Mouse (Mus musculus) forebrain, embryonic 16.5 days (tissue): Measurements from ENCODE around the gene Phf13. TPM values are rescaled to one million over a fixed set of nuclear protein-coding genes. Genes with fewer than 3 reads are reported as not detected.
A peak's percentile ranks its signal among the peaks of the same experiment; 100 is the strongest.

Experiments used
- ATAC-seq: fragments of 200-750 bp; cut with Nextera tagmentation; 2 replicates; pipeline ENCODE4 v1.8.0; 2017; ENCODE audit warnings: mild to moderate bottlenecking, moderate library complexity
- H3K27ac ChIP-seq: fragments of 300-500 bp; sonication (generic); 2 replicates; pipeline ENCODE4 v1.5.1; 2014; ENCODE audit warnings: low read length, control low read depth
- H3K27me3 ChIP-seq: fragments of 300-500 bp; sonication (generic); replicated peaks from 2 replicates; pipeline ENCODE4 v1.6.1; 2014; ENCODE audit warnings: low read length; ENCODE audit not compliant: control insufficient read depth, insufficient read depth
- H3K36me3 ChIP-seq: fragments of 300-500 bp; sonication (generic); 2 replicates; pipeline ENCODE4 v1.6.1; 2014; ENCODE audit not compliant: control insufficient read depth, insufficient read depth
- H3K4me1 ChIP-seq: fragments of 300-500 bp; sonication (generic); replicated peaks from 2 replicates; pipeline ENCODE4 v1.6.1; 2014; ENCODE audit warnings: low read length; ENCODE audit not compliant: control insufficient read depth, insufficient read depth
- H3K4me2 ChIP-seq: fragments of 300-500 bp; sonication (generic); 2 replicates; pipeline ENCODE4 v1.6.1; 2014; ENCODE audit warnings: mild to moderate bottlenecking, low read length, control low read depth
- H3K4me3 ChIP-seq: fragments of 300-500 bp; sonication (generic); replicated peaks from 2 replicates; pipeline ENCODE4 v1.5.1; 2014; ENCODE audit warnings: mild to moderate bottlenecking, low read length, control low read depth
- H3K9ac ChIP-seq: fragments of 300-500 bp; sonication (generic); replicated peaks from 2 replicates; pipeline ENCODE4 v1.6.1; 2014; ENCODE audit warnings: low read depth, low read length, control low read depth
- H3K9me3 ChIP-seq: fragments of 300-500 bp; sonication (generic); 2 replicates; pipeline ENCODE4 v1.6.1; 2016; ENCODE audit warnings: low read length; ENCODE audit not compliant: control insufficient read depth
- WGBS: fragments of 180-500 bp; shearing (Covaris S2); extraction: QIAGEN DNeasy Blood & Tissue Kit; methylation state at CpG from one replicate; pipeline ENCODE4 v1.1.7; 2014; 5-methylcytosine and 5-hydroxymethylcytosine counted together
- polyA plus RNA-seq: library from polyadenylated mRNA; unstranded; fragments of >200 nt; fragmentation: Nextera tagmentation; extraction: Ambion mirVana; gene quantifications from 2 replicates; pipeline ENCODE4 v1.2.1, GENCODE M21; 2015

The Phf13 gene
- polyA plus RNA-seq, 1 experiment from 2014 or later: 20.5 TPM

- Histone ChIP-seq H3K27me3 (peaks cover 23% of the 10 kb centered on the region), H3K9ac (peak within 1 kb of the TSS; percentile 56), H3K36me3 (no peaks in the 10 kb centered on the region), H3K4me2 (peak within 1 kb of the TSS; percentile 90), H3K27ac (peak within 1 kb of the TSS; percentile 68), H3K9me3 (no peaks in the 10 kb centered on the region), H3K4me1 (peaks cover 26% of the 10 kb centered on the region), H3K4me3 (peak within 1 kb of the TSS; percentile 80)
- under 1% methylated on average over 45 of the region's 45 CpGs for WGBS
- peak; percentile 88 for ATAC-seq
Measured at GRCm38 (mm10) chr4:152008622-152009075, 12.6 kb upstream of the Phf13 start, which contains the start of gene Klhl21. Gene Klhl21 (plus strand): TSS chr4:152008803.

- Histone ChIP-seq H3K36me3 (no peaks in the 10 kb centered on the region), H3K27ac (no peak overlapping the region), H3K9me3 (no peaks in the 10 kb centered on the region), H3K4me2 (peak overlapping the region; percentile 90), H3K4me1 (peaks cover 26% of the 10 kb centered on the region), H3K4me3 (peak overlapping the region; percentile 80), H3K9ac (peak overlapping the region; percentile 44), H3K27me3 (peaks cover 23% of the 10 kb centered on the region)
- under 1% methylated on average over 14 of the region's 14 CpGs for WGBS
- ATAC-seq: no peak
Measured at GRCm38 (mm10) chr4:152008148-152008500, 12.1 kb upstream of the Phf13 start.

- Histone ChIP-seq H3K27me3 (peaks cover 23% of the 10 kb centered on the region), H3K4me2 (peak overlapping the region; percentile 90), H3K4me3 (no peak overlapping the region), H3K4me1 (peaks cover 26% of the 10 kb centered on the region), H3K27ac (no peak overlapping the region), H3K9ac (no peak overlapping the region), H3K9me3 (no peaks in the 10 kb centered on the region), H3K36me3 (no peaks in the 10 kb centered on the region)
- no peak for ATAC-seq
- 11% methylated on average over 8 of the region's 8 CpGs for WGBS
Measured at GRCm38 (mm10) chr4:152007481-152008147, 11.6 kb upstream of the Phf13 start.

GRCm38 (mm10) chr4:152006812-152007211 is 10.8 kb upstream of the Phf13 start:
- WGBS: 13% methylated on average over 3 of the region's 3 CpGs
- Histone ChIP-seq H3K27ac (no peak overlapping the region), H3K4me1 (peaks cover 26% of the 10 kb centered on the region), H3K9ac (no peak overlapping the region), H3K36me3 (no peaks in the 10 kb centered on the region), H3K9me3 (no peaks in the 10 kb centered on the region), H3K4me2 (no peak overlapping the region), H3K4me3 (no peak overlapping the region), H3K27me3 (peaks cover 23% of the 10 kb centered on the region)
- no peak for ATAC-seq

GRCm38 (mm10) chr4:152006137-152006536 is 10.1 kb upstream of the Phf13 start:
- H3K27ac ChIP-seq: no peak overlapping the region
- H3K4me3 ChIP-seq: no peak overlapping the region
- H3K4me2 ChIP-seq: no peak overlapping the region
- peaks cover 26% of the 10 kb centered on the region for H3K4me1 ChIP-seq
- H3K27me3 ChIP-seq: peaks cover 23% of the 10 kb centered on the region
- WGBS: 78% methylated on average over 6 of the region's 6 CpGs
- no peaks in the 10 kb centered on the region for H3K36me3 ChIP-seq
- no peak for ATAC-seq
- no peak overlapping the region for H3K9ac ChIP-seq
- no peaks in the 10 kb centered on the region for H3K9me3 ChIP-seq

GRCm38 (mm10) chr4:152002063-152002462 is 6.0 kb upstream of the Phf13 start:
- 88% methylated on average over 3 of the region's 3 CpGs for WGBS

GRCm38 (mm10) chr4:152001335-152001734 is 5.3 kb upstream of the Phf13 start:
- H3K9me3 ChIP-seq: no peaks in the 10 kb centered on the region
- peaks cover 7% of the 10 kb centered on the region for H3K4me1 ChIP-seq
- ATAC-seq: no peak
- no peaks in the 10 kb centered on the region for H3K36me3 ChIP-seq
- H3K4me2 ChIP-seq: no peak overlapping the region
- H3K4me3 ChIP-seq: no peak overlapping the region
- H3K9ac ChIP-seq: no peak overlapping the region
- WGBS: 64% methylated on average over 4 of the region's 4 CpGs
- H3K27ac ChIP-seq: no peak overlapping the region
- peaks cover 1% of the 10 kb centered on the region; the same call in 1 of the 2 replicates for H3K27me3 ChIP-seq

More at GRCm38 (mm10) chr4:152002063-152002462, 6.0 kb upstream of the Phf13 start:
- no peaks in the 10 kb centered on the region for H3K9me3 ChIP-seq
- H3K4me2 ChIP-seq: no peak overlapping the region
- no peak for ATAC-seq
- no peaks in the 10 kb centered on the region for H3K36me3 ChIP-seq
- H3K9ac ChIP-seq: no peak overlapping the region
- H3K27ac ChIP-seq: no peak overlapping the region
- H3K4me3 ChIP-seq: no peak overlapping the region
- H3K27me3 ChIP-seq: peaks cover 7% of the 10 kb centered on the region
- H3K4me1 ChIP-seq: peaks cover 5% of the 10 kb centered on the region

GRCm38 (mm10) chr4:152000906-152001305 is 4.8 kb upstream of the Phf13 start:
- no peak overlapping the region for H3K27ac ChIP-seq
- H3K36me3 ChIP-seq: no peaks in the 10 kb centered on the region
- H3K4me3 ChIP-seq: no peak overlapping the region
- H3K9me3 ChIP-seq: no peaks in the 10 kb centered on the region
- no peak overlapping the region for H3K9ac ChIP-seq
- H3K4me1 ChIP-seq: peaks cover 7% of the 10 kb centered on the region
- WGBS: 55% methylated on average over 4 of the region's 4 CpGs
- H3K4me2 ChIP-seq: no peak overlapping the region
- no peak for ATAC-seq
- no peaks in the 10 kb centered on the region for H3K27me3 ChIP-seq

- ATAC-seq: no peak
Measured at GRCm38 (mm10) chr4:151999481-151999880, 3.4 kb upstream of the Phf13 start.

More at GRCm38 (mm10) chr4:151999481-151999880, 3.4 kb upstream of the Phf13 start:
- H3K4me1 ChIP-seq: peaks cover 8% of the 10 kb centered on the region
- no peak overlapping the region for H3K27ac ChIP-seq
- H3K4me2 ChIP-seq: no peak overlapping the region
- no peaks in the 10 kb centered on the region for H3K9me3 ChIP-seq
- H3K4me3 ChIP-seq: no peak overlapping the region
- H3K36me3 ChIP-seq: no peaks in the 10 kb centered on the region
- 71% methylated on average over 3 of the region's 3 CpGs for WGBS
- no peaks in the 10 kb centered on the region for H3K27me3 ChIP-seq
- H3K9ac ChIP-seq: no peak overlapping the region
